Mouse (Mus musculus) spleen, adult 2 months (tissue): ENCODE measurements around the gene Ipo5.

Experiments used
- CTCF ChIP-seq: fragments of 200-500 bp; IDR thresholded peaks from 2 replicates; pipeline ENCODE4 v1.5.1; 2011; ENCODE audit warnings: mild to moderate bottlenecking, inconsistent platforms; ENCODE audit not compliant: insufficient read depth, insufficient read length, insufficient replicate concordance; ENCODE audit errors: extremely low read depth
- POLR2A ChIP-seq: fragments of 200-500 bp; IDR thresholded peaks from 2 replicates; pipeline ENCODE4 v1.6.1; 2011; ENCODE audit warnings: low read depth, low read length, inconsistent platforms

DNA sequence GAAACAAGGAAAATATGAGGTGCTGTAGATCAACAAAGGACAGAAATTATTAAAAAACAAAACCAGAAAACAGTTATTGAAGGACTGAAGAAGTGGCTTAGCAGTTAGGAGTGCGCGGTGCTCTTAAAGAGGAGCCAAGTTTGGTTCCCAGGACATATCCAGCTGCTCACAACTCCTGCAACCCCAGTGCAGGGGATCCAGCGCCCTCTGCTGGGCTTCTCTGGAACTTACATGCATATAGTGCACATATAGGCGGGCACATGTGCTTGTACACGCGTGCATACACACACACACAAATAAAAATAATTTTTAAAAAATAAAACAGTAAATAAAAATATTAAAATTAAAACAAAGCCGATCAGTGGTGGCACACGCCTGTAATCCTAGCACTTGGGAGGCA, 59.6 kb downstream of the Ipo5 start:
- TF ChIP-seq CTCF: no peak
- no peak for TF ChIP-seq POLR2A
